Mouse (Mus musculus) heart, embryonic 12.5 days (tissue): ENCODE data around the gene Ptprn2. TPM values are rescaled to one million over a fixed set of nuclear protein-coding genes. Genes with fewer than 3 reads are reported as not detected.
A peak's percentile ranks its signal among the peaks of the same experiment; 100 is the strongest.

ENCODE experiments used
- ATAC-seq: fragments of 200-750 bp; cut with Nextera tagmentation; 2 replicates; pipeline ENCODE4 v1.8.0; 2017; ENCODE audit warnings: moderate TSS enrichment, moderate library complexity; ENCODE audit not compliant: insufficient number of reproducible peaks, low FRiP score
- H3K27ac ChIP-seq: fragments of 300-500 bp; sonication (generic); 2 replicates; pipeline ENCODE4 v1.5.1; 2016; ENCODE audit warnings: mild to moderate bottlenecking, moderate library complexity; ENCODE audit not compliant: poor library complexity, severe bottlenecking
- H3K27me3 ChIP-seq: fragments of 300-500 bp; sonication (generic); replicated peaks from 2 replicates; pipeline ENCODE4 v1.6.1; 2016; ENCODE audit warnings: mild to moderate bottlenecking, moderate library complexity
- H3K36me3 ChIP-seq: fragments of 300-500 bp; sonication (generic); 2 replicates; pipeline ENCODE4 v1.6.1; 2016; ENCODE audit warnings: mild to moderate bottlenecking, moderate library complexity
- H3K4me1 ChIP-seq: fragments of 300-500 bp; sonication (generic); replicated peaks from 2 replicates; pipeline ENCODE4 v1.6.1; 2016; ENCODE audit warnings: mild to moderate bottlenecking
- H3K4me2 ChIP-seq: fragments of 300-500 bp; sonication (generic); 2 replicates; pipeline ENCODE4 v1.6.1; 2016; ENCODE audit warnings: mild to moderate bottlenecking, moderate library complexity
- H3K4me3 ChIP-seq: fragments of 300-500 bp; sonication (generic); 2 replicates; pipeline ENCODE4 v1.5.1; 2016; ENCODE audit warnings: mild to moderate bottlenecking
- H3K9ac ChIP-seq: fragments of 300-500 bp; sonication (generic); 2 replicates; pipeline ENCODE4 v1.6.1; 2016; ENCODE audit warnings: mild to moderate bottlenecking, moderate library complexity
- H3K9me3 ChIP-seq: fragments of 300-500 bp; sonication (generic); replicated peaks from 2 replicates; pipeline ENCODE4 v1.6.1; 2016; ENCODE audit warnings: mild to moderate bottlenecking, moderate library complexity
- WGBS: fragments of 180-500 bp; shearing (Covaris S2); methylation state at CpG from one replicate; pipeline ENCODE4 v1.1.7; 2016; 5-methylcytosine and 5-hydroxymethylcytosine counted together
- polyA plus RNA-seq: library from polyadenylated mRNA; unstranded; fragments of >200 nt; fragmentation: Nextera tagmentation; extraction: Ambion mirVana; gene quantifications from 2 replicates; pipeline ENCODE4 v1.2.1, GENCODE M21; 2016

The Ptprn2 gene
- polyA plus RNA-seq, 1 experiment from 2014 or later: 0.05 TPM

- no peak for ATAC-seq
- H3K27me3 ChIP-seq: no peaks in the 10 kb centered on the region
- H3K36me3 ChIP-seq: no peaks in the 10 kb centered on the region
- 41% methylated on average over 5 of the region's 5 CpGs for WGBS
- no peaks in the 10 kb centered on the region for H3K9me3 ChIP-seq
- H3K4me2 ChIP-seq: 0 out of 2 replicates have a peak overlapping the region, but pooled peaks have one; percentile 27
- no peak overlapping the region for H3K27ac ChIP-seq
- no peak overlapping the region for H3K4me3 ChIP-seq
- H3K4me1 ChIP-seq: no peaks in the 10 kb centered on the region
- H3K9ac ChIP-seq: no peak overlapping the region
Observed at GRCm38 (mm10) chr12:116619868-116620267, 134.3 kb downstream of the Ptprn2 start.

- 69% methylated on average over 3 of the region's 3 CpGs for WGBS
- no peak overlapping the region for H3K9ac ChIP-seq
Observed at GRCm38 (mm10) chr12:116620299-116620698, 134.8 kb downstream of the Ptprn2 start.

GRCm38 (mm10) chr12:116621325-116622040 is 136.0 kb downstream of the Ptprn2 start:
- 70% methylated on average over 10 of the region's 10 CpGs for WGBS
- no peaks in the 10 kb centered on the region for H3K27me3 ChIP-seq
- no peak for ATAC-seq

More at GRCm38 (mm10) chr12:116620299-116620698, 134.8 kb downstream of the Ptprn2 start:
- no peak for ATAC-seq
- Histone ChIP-seq H3K4me2 (no peak overlapping the region), H3K9me3 (no peaks in the 10 kb centered on the region), H3K4me1 (no peaks in the 10 kb centered on the region), H3K27me3 (no peaks in the 10 kb centered on the region), H3K27ac (no peak overlapping the region), H3K36me3 (no peaks in the 10 kb centered on the region), H3K4me3 (no peak overlapping the region)

GRCm38 (mm10) chr12:116622665-116623387 is 137.3 kb downstream of the Ptprn2 start:
- Histone ChIP-seq H3K36me3 (no peaks in the 10 kb centered on the region), H3K27me3 (no peaks in the 10 kb centered on the region), H3K9me3 (no peaks in the 10 kb centered on the region), H3K4me1 (no peaks in the 10 kb centered on the region), H3K27ac (no peak overlapping the region), H3K4me2 (no peak overlapping the region), H3K4me3 (no peak overlapping the region), H3K9ac (no peak overlapping the region)
- ATAC-seq: no peak
- 52% methylated on average over 6 of the region's 6 CpGs for whole genome bisulfite sequencing

More at GRCm38 (mm10) chr12:116621325-116622040, 136.0 kb downstream of the Ptprn2 start:
- Histone ChIP-seq H3K4me1 (no peaks in the 10 kb centered on the region), H3K4me3 (no peak overlapping the region), H3K9me3 (no peaks in the 10 kb centered on the region), H3K4me2 (no peak overlapping the region), H3K36me3 (no peaks in the 10 kb centered on the region), H3K9ac (no peak overlapping the region), H3K27ac (no peak overlapping the region)

GRCm38 (mm10) chr12:116625391-116626281 is 140.1 kb downstream of the Ptprn2 start:
- ATAC-seq: no peak
- no peak overlapping the region for H3K4me2 ChIP-seq
- no peak overlapping the region for H3K9ac ChIP-seq
- WGBS: 48% methylated on average over 9 of the region's 9 CpGs
- no peaks in the 10 kb centered on the region for H3K27me3 ChIP-seq
- H3K4me3 ChIP-seq: no peak overlapping the region
- no peaks in the 10 kb centered on the region for H3K9me3 ChIP-seq
- no peaks in the 10 kb centered on the region for H3K36me3 ChIP-seq
- no peak overlapping the region for H3K27ac ChIP-seq
- H3K4me1 ChIP-seq: no peaks in the 10 kb centered on the region

- H3K27me3 ChIP-seq: no peaks in the 10 kb centered on the region
- no peak overlapping the region for H3K4me2 ChIP-seq
- H3K4me3 ChIP-seq: no peak overlapping the region
- 76% methylated on average over 3 of the region's 3 CpGs for WGBS
- ATAC-seq: no peak
- no peak overlapping the region for H3K9ac ChIP-seq
- no peaks in the 10 kb centered on the region for H3K36me3 ChIP-seq
- H3K4me1 ChIP-seq: no peaks in the 10 kb centered on the region
- H3K27ac ChIP-seq: no peak overlapping the region
- H3K9me3 ChIP-seq: no peaks in the 10 kb centered on the region
Observed at GRCm38 (mm10) chr12:116628992-116629391, 143.5 kb downstream of the Ptprn2 start.

- no peak overlapping the region for H3K9ac ChIP-seq
- H3K9me3 ChIP-seq: no peaks in the 10 kb centered on the region
- H3K27me3 ChIP-seq: peaks cover 26% of the 10 kb centered on the region
- 69% methylated on average over 2 of the region's 2 CpGs for WGBS
- no peaks in the 10 kb centered on the region for H3K4me1 ChIP-seq
- no peak overlapping the region for H3K27ac ChIP-seq
- no peak overlapping the region for H3K4me2 ChIP-seq
- H3K36me3 ChIP-seq: no peaks in the 10 kb centered on the region
- H3K4me3 ChIP-seq: no peak overlapping the region
- ATAC-seq: no peak
Observed at GRCm38 (mm10) chr12:116637498-116637897, 152.0 kb downstream of the Ptprn2 start.

GRCm38 (mm10) chr12:116640871-116641270 is 155.4 kb downstream of the Ptprn2 start:
- 11% methylated on average over 4 of the region's 4 CpGs for WGBS
- ATAC-seq: no peak

GRCm38 (mm10) chr12:116641339-116642190 is 156.0 kb downstream of the Ptprn2 start:
- no peak for ATAC-seq

More at GRCm38 (mm10) chr12:116640871-116641270, 155.4 kb downstream of the Ptprn2 start:
- H3K4me1 ChIP-seq: no peaks in the 10 kb centered on the region
- no peak overlapping the region for H3K27ac ChIP-seq
- peaks cover 38% of the 10 kb centered on the region for H3K27me3 ChIP-seq
- no peaks in the 10 kb centered on the region for H3K36me3 ChIP-seq
- no peak overlapping the region for H3K4me2 ChIP-seq
- no peaks in the 10 kb centered on the region for H3K9me3 ChIP-seq
- H3K9ac ChIP-seq: no peak overlapping the region
- no peak overlapping the region for H3K4me3 ChIP-seq

GRCm38 (mm10) chr12:116642191-116642549 is 156.7 kb downstream of the Ptprn2 start:
- Histone ChIP-seq H3K9ac (no peak overlapping the region), H3K4me2 (no peak overlapping the region), H3K27me3 (peaks cover 38% of the 10 kb centered on the region), H3K36me3 (no peaks in the 10 kb centered on the region), H3K4me1 (no peaks in the 10 kb centered on the region), H3K4me3 (no peak overlapping the region), H3K27ac (no peak overlapping the region), H3K9me3 (no peaks in the 10 kb centered on the region)
- ATAC-seq: no peak
- WGBS: 58% methylated on average over 4 of the region's 4 CpGs

More at GRCm38 (mm10) chr12:116641339-116642190, 156.0 kb downstream of the Ptprn2 start:
- no peaks in the 10 kb centered on the region for H3K4me1 ChIP-seq
- H3K4me2 ChIP-seq: no peak overlapping the region
- H3K9ac ChIP-seq: no peak overlapping the region
- no peak overlapping the region for H3K4me3 ChIP-seq
- no peaks in the 10 kb centered on the region for H3K9me3 ChIP-seq
- H3K27me3 ChIP-seq: peaks cover 38% of the 10 kb centered on the region
- 19% methylated on average over 14 of the region's 14 CpGs for WGBS
- H3K27ac ChIP-seq: no peak overlapping the region
- no peaks in the 10 kb centered on the region for H3K36me3 ChIP-seq
